Mouse (Mus musculus) left cerebral cortex, adult 2 months (tissue): ENCODE measurements around the gene Pawr. TPM values are rescaled to one million over a fixed set of nuclear protein-coding genes. Genes with fewer than 3 reads are reported as not detected.

ENCODE experiments used
- DNase-seq, 2 experiments: peaks; one replicate each; pipeline ENCODE4 v3.0.0; 2021 to 2022; ENCODE audit warnings: low spot score in 2 of 2, mixed read lengths in 1 of 2; ENCODE audit errors: extremely low spot score in 1 of 2
- H3K27ac ChIP-seq: fragments of 200-600 bp; 2 replicates; pipeline ENCODE4 v1.8.1; 2022
- H3K4me3 ChIP-seq: fragments of 200-600 bp; 2 replicates; pipeline ENCODE4 v1.8.1; 2022
- CTCF ChIP-seq: fragments of 200-600 bp; IDR thresholded peaks from 2 replicates; pipeline ENCODE4 v1.8.1; 2022; ENCODE audit warnings: antibody characterized with exemption, mild to moderate bottlenecking, moderate library complexity
- intact Hi-C: fragments of 180-260 bp; cut with DNase I; formaldehyde crosslinking; loops from one replicate; pipeline ENCODE4 v1.15.1; 2025
- total RNA-seq, 2 experiments: library from RNA; stranded (reverse); gene quantifications; 2 replicates each; pipeline ENCODE4 v1.2.3; 2021

The Pawr gene
- total RNA-seq, 2 experiments from 2014 or later = 2.7 to 3.9 TPM

GRCm38 (mm10) chr10:108293620-108294195, 38.2 kb upstream of the Pawr start:
- Histone ChIP-seq H3K4me3 (no peak overlapping the region), H3K27ac (no peak overlapping the region; the same call in 1 of the 2 replicates)
- intact Hi-C loops = no loop called here
- TF ChIP-seq CTCF = no peak
- no peak for DNase-seq

DNA sequence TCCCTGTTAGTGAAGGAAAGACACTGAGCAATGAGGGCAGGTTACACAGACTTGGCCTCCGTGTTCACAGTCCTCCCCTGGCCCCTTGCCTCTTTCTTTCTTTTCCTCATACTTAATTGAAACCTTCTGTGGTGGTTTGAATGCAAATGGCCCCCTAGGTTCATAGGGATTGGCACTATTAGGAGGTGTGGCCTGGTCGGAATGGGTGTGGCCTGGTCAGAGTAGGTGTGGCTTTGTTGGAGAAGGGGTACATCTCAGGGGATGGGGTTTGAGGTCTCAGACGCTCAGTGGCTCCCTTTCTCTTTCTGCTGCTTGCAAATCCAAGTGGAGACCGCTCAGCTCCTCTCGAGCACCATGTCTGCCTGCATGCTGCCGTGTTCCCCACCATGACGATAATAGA, 37.2 kb upstream of the Pawr start:
- Histone ChIP-seq H3K4me3 (no peak overlapping the region), H3K27ac (no peak overlapping the region)
- no peak for DNase-seq
- TF ChIP-seq CTCF = no peak
- intact Hi-C loops = no loop called here

- Histone ChIP-seq H3K4me3 (no peak overlapping the region), H3K27ac (no peak overlapping the region)
- TF ChIP-seq CTCF = no peak
- intact Hi-C loops = no loop called here
- no peak for DNase-seq
These were observed 35.5 kb upstream of the Pawr start for GRCm38 (mm10) chr10:108296446-108296845.

GRCm38 (mm10) chr10:108298261-108298660, 33.7 kb upstream of the Pawr start:
- no peak for TF ChIP-seq CTCF
- intact Hi-C loops = no loop called here
- Histone ChIP-seq H3K27ac (no peak overlapping the region), H3K4me3 (no peak overlapping the region)
- DNase-seq = no peak

- no peak overlapping the region for H3K4me3 ChIP-seq
- no peak for DNase-seq
- TF ChIP-seq CTCF = no peak
- no peak overlapping the region for H3K27ac ChIP-seq
- intact Hi-C loops = no loop called here
These were observed 32.9 kb upstream of the Pawr start for GRCm38 (mm10) chr10:108298841-108299545.

DNA sequence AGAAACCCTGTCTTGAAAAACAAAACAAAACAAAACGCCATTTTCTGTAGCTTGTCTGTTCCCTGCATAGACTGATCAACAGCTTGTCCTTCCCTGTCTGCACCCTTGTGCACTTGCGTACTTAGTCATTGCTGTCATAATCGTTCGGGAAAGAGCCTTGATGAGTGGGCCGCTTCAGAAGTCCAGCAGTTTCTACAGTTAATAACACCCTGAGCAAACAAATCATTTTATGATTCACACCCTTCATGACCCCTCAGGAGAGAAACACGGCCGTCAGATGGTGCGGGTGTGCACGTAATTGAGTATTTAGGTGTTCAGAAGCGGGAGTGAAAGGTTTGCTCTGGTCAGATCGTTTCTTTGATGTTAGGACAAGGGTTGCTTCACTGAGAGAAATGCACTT, 32.1 kb upstream of the Pawr start:
- no peak for DNase-seq
- no peak for TF ChIP-seq CTCF
- H3K4me3 ChIP-seq = no peak overlapping the region
- intact Hi-C loops = loop anchor here (5.0 kb wide), 1 partner anchor 222 kb away; no protein-coding TSS in a partner anchor
- H3K27ac ChIP-seq = no peak overlapping the region

DNA sequence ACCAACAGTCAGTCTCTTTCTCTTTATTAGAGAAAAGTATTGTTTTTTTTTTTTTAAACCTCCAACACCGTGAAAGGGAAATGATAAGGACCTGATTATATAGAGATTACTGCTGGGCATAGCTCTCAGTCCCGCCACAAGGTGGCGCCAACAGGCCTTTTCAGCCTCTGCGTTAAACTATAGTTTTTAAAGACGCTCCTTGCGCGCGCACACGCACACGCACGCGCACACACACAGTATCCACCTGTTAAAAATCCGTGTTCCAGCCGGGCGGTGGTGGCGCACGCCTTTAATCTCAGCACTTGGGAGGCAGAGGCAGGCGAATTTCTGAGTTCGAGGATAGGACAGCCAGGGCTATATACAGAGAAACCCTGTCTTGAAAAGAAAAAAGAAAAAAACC, 31.1 kb upstream of the Pawr start:
- Histone ChIP-seq H3K4me3 (no peak overlapping the region), H3K27ac (no peak overlapping the region)
- peak; percentile 92 for TF ChIP-seq CTCF
- peak; percentile 79 to 82 for DNase-seq
- intact Hi-C loops = loop anchor here (1.0 to 5.0 kb wide), 2 partner anchors 134 to 221 kb away; no protein-coding TSS in a partner anchor

GRCm38 (mm10) chr10:108307772-108308171, 24.1 kb upstream of the Pawr start:
- H3K27ac ChIP-seq = no peak overlapping the region
- no peak for DNase-seq
- intact Hi-C loops = loop anchor here (5.0 kb wide), 1 partner anchor 55 kb away; no protein-coding TSS in a partner anchor
- TF ChIP-seq CTCF = no peak
- no peak overlapping the region for H3K4me3 ChIP-seq

GRCm38 (mm10) chr10:108310195-108310594, 21.7 kb upstream of the Pawr start:
- intact Hi-C loops = no loop called here
- DNase-seq = no peak

GRCm38 (mm10) chr10:108311396-108311795, 20.5 kb upstream of the Pawr start:
- no peak for DNase-seq
- intact Hi-C loops = no loop called here
- TF ChIP-seq CTCF = no peak
- H3K27ac ChIP-seq = no peak overlapping the region
- H3K4me3 ChIP-seq = no peak overlapping the region

More at GRCm38 (mm10) chr10:108310195-108310594, 21.7 kb upstream of the Pawr start:
- Histone ChIP-seq H3K27ac (no peak overlapping the region), H3K4me3 (no peak overlapping the region)
- no peak for TF ChIP-seq CTCF

- DNase-seq = no peak
- intact Hi-C loops = no loop called here
- no peak for TF ChIP-seq CTCF
- no peak overlapping the region for H3K27ac ChIP-seq
- H3K4me3 ChIP-seq = no peak overlapping the region
These were observed 18.1 kb upstream of the Pawr start for GRCm38 (mm10) chr10:108313845-108314244.

DNA sequence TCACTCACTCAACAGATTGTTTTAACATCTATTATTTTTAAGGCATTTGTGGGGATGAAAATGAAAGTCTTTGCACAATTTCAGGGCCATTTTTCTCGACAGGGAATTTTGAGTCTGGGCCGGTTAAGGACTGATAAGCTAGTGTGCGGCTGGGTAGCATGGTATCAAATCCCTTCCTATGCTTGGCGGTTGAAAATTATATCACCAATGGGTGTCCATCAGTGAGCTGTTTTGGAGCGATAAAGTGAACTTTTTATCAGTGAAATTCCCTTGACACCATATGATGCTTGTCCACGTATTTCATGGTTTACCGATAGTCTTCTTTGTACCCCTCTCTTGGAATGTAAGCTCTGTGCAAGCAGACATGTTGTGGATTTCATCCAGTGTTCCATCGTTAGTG, 17.5 kb upstream of the Pawr start:
- no peak for TF ChIP-seq CTCF
- Histone ChIP-seq H3K4me3 (no peak overlapping the region), H3K27ac (no peak overlapping the region)
- DNase-seq = no peak
- intact Hi-C loops = no loop called here

GRCm38 (mm10) chr10:108315236-108315635, 16.7 kb upstream of the Pawr start:
- intact Hi-C loops = no loop called here
- Histone ChIP-seq H3K4me3 (no peak overlapping the region), H3K27ac (no peak overlapping the region)
- no peak for DNase-seq
- TF ChIP-seq CTCF = no peak
